Mouse (Mus musculus): Measurements from ENCODE around the gene Mcm3.
"Not testable (repeated sequence)": the region's sequence is repeated elsewhere in the genome, so short reads cannot be mapped to it uniquely, and the experiment has no call there.

The Mcm3 gene

DNA sequence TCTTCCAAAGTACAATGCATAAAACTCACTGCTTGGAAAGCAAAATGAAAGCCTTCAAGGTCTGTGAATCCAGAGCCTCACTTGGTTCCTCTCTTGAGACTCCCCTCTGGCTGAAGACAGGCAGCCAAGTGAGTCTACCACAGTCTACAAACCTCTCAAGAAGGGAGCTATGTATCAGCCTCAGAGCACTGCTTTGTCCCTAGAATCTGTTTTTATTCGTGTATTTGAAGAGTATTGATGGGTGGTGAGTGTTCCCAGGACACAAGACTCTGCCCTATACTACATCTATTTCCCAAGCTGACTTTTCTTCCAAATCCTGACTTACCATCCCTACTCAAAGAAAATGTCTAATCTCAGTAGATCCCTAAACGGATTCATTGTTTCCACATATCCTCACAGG lies 41.7 kb downstream of the Mcm3 start:
- DNase-seq (ENCODE audit: low read depth, low spot score), result no peak
- no peaks in the 10 kb centered on the region for H3K27me3 ChIP-seq (ENCODE audit: control insufficient read depth, insufficient read depth, low read length, poor library complexity, severe bottlenecking)
- H3K36me3 ChIP-seq (ENCODE audit: control insufficient read depth, insufficient read depth, low read length, poor library complexity, severe bottlenecking), result no peaks in the 10 kb centered on the region

DNA sequence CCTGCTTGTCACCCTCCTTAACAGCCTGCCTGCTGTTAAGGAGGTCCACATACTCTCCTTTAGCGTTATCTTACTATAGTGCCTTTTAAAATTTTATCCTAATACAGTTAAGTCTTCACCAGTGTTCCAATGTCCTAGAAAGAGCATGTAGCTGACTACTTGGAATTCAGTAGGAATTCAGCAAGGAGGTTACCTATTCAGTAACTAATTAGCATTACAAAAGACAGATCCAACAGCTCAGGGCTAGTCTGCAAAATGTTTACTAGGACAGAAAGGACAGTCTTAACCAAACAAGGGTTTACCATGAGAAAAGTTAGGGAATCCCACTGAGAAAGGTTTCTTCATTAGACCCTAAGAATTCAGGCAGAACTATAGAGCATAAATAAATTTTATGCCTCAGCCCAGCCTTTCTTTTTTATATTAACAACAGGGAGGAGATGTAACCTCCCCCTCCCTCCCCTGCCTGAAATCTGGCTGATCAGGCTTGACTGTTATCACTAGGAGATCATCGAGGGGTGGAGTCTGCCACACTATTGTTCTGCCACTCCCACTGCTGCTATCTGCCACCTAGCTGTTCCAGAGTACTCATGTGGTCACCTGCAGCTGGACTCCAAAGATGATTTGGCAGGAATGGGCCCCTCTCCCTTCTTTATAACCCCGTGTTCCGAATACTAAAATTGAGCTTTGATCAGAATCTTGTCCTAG lies 45.9 kb downstream of the Mcm3 start:
- not testable (repeated sequence) for H3K27me3 ChIP-seq (ENCODE audit: control insufficient read depth, insufficient read depth, low read length, poor library complexity, severe bottlenecking); H3K36me3 ChIP-seq (ENCODE audit: control insufficient read depth, insufficient read depth, low read length, poor library complexity, severe bottlenecking); DNase-seq (ENCODE audit: low read depth, low spot score)

DNA sequence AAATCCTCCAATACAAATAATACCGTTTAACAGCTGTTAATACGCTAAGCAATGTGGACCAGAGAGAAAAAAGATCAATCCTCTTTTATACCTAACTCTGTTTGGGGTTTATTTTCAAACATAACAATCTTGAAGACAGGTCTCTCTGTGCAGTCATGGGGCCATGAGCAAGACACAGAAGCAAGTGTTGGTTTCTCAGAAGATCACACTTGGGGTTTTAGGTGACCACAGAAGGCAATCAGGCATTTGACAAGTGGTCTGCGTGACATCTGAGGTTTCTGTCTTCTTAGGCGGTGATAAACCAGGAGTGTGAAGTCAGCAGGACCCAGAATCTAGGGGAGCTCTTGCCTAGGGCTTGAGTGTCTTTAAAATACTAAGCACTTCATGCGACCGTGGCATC lies 53.6 kb downstream of the Mcm3 start:
- Histone ChIP-seq H3K27me3 (ENCODE audit: control insufficient read depth, insufficient read depth, low read length, poor library complexity, severe bottlenecking) (no peaks in the 10 kb centered on the region), H3K36me3 (ENCODE audit: control insufficient read depth, insufficient read depth, low read length, poor library complexity, severe bottlenecking) (no peaks in the 10 kb centered on the region)
- DNase-seq (ENCODE audit: low read depth, low spot score), result no peak

- H3K36me3 ChIP-seq (ENCODE audit: control insufficient read depth, insufficient read depth, low read length, poor library complexity, severe bottlenecking), result no peaks in the 10 kb centered on the region
- no peak for DNase-seq (ENCODE audit: low read depth, low spot score)
- no peaks in the 10 kb centered on the region for H3K27me3 ChIP-seq (ENCODE audit: control insufficient read depth, insufficient read depth, low read length, poor library complexity, severe bottlenecking)
These were observed 58.7 kb downstream of the Mcm3 start for GRCm38 (mm10) chr1:20761411-20761810.

- no peak for DNase-seq (ENCODE audit: low read depth, low spot score)
- Histone ChIP-seq H3K27me3 (ENCODE audit: control insufficient read depth, insufficient read depth, low read length, poor library complexity, severe bottlenecking) (no peaks in the 10 kb centered on the region), H3K36me3 (ENCODE audit: control insufficient read depth, insufficient read depth, low read length, poor library complexity, severe bottlenecking) (no peaks in the 10 kb centered on the region)
These were observed 59.8 kb downstream of the Mcm3 start for GRCm38 (mm10) chr1:20760331-20760730.

DNA sequence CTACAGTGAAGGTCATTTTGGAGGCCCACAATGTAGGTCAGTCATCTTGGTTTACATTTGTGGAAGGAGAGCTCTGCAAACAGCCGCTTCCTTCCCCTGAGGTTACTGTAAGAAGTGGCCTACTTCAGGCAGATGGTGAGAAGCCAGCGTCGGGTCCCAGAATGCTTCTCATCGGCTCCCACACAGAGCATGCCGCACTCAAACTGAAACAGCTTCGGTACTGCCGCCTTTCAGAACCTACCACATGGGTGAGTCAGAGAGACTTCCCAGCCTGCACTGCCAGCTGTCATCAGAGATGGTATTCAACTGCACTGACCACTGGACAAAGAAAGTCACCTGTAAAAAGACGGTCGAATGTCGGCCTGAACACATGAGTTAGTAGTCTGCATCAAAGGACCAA lies 60.3 kb downstream of the Mcm3 start:
- H3K36me3 ChIP-seq (ENCODE audit: control insufficient read depth, insufficient read depth, low read length, poor library complexity, severe bottlenecking), result no peaks in the 10 kb centered on the region
- no peak for DNase-seq (ENCODE audit: low read depth, low spot score)
- H3K27me3 ChIP-seq (ENCODE audit: control insufficient read depth, insufficient read depth, low read length, poor library complexity, severe bottlenecking), result no peaks in the 10 kb centered on the region

- Histone ChIP-seq H3K36me3 (ENCODE audit: control insufficient read depth, insufficient read depth, low read length, poor library complexity, severe bottlenecking) (no peaks in the 10 kb centered on the region), H3K27me3 (ENCODE audit: control insufficient read depth, insufficient read depth, low read length, poor library complexity, severe bottlenecking) (no peaks in the 10 kb centered on the region)
- no peak for DNase-seq (ENCODE audit: low read depth, low spot score)
These were observed 62.5 kb downstream of the Mcm3 start for GRCm38 (mm10) chr1:20757586-20757985.

DNA sequence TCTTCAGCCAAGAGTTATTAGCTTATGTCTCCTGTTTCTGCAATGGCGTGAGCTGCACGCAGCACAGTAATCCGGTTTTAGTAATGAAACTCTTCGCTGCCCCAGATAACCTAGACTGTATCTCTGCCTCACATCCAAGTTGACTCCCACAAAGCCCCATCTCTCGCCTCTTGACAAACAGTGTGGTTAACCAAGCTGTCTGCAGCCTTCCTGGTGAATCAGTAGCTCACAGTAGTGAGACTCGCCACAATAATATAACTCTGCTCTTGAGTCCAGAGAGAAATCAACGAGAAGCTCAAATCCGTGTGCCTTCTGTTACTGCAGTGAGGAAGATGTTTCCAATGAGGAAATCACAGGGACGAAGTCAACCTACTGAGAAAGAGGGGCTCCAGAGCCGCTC lies 65.7 kb downstream of the Mcm3 start:
- DNase-seq (ENCODE audit: low read depth, low spot score), result no peak
- no peaks in the 10 kb centered on the region for H3K27me3 ChIP-seq (ENCODE audit: control insufficient read depth, insufficient read depth, low read length, poor library complexity, severe bottlenecking)

More for the DNA sequence above, 65.7 kb downstream of the Mcm3 start:
- no peaks in the 10 kb centered on the region for H3K36me3 ChIP-seq (ENCODE audit: control insufficient read depth, insufficient read depth, low read length, poor library complexity, severe bottlenecking)

Measured in splenic B cell, adult 2 months (primary cell).